In genomic region chr16:49165728-49166127, GRCm38 (mm10) we compare ENCODE assay signal across 27 mouse cellular contexts.
DNase-seq lines count a peak whose midpoint lies in the region; ATAC-seq and TF ChIP-seq lines count a peak whose summit lies in the region.
"Had no signal": no experiment of that assay in that cellular context is flagged by ENCODE, and none has a peak within 500 bp of the region (broad histone marks: within the 10 kb centered on the region; RNA-seq: fewer than 3 reads in every experiment).

No protein-coding gene starts in this region.

- no peak for TF ChIP-seq CTCF in liver, postnatal 0 days (IDR thresholded peaks at IDR 0.05; ENCODE audit: low read depth)

- H3K9ac ChIP-seq in liver, postnatal 0 days (replicated peaks), result no peak overlapping the region
- H3K9ac ChIP-seq in liver, embryonic 12.5 days, result no peak overlapping the region
- H3K9ac ChIP-seq: embryonic facial prominence, embryonic 13.5 days; forebrain, embryonic 12.5 days; forebrain, embryonic 15.5 days; heart, embryonic 13.5 days; hindbrain, embryonic 12.5 days; hindbrain, embryonic 15.5 days had no signal

- peak overlapping the region; percentile 18; the same call in 1 of the 2 replicates for H3K4me2 ChIP-seq in liver, postnatal 0 days (ENCODE audit: low read depth, low read length)
- no peak overlapping the region for H3K4me2 ChIP-seq in liver, embryonic 12.5 days
- H3K4me2 ChIP-seq: embryonic facial prominence, embryonic 13.5 days; forebrain, embryonic 12.5 days; forebrain, embryonic 15.5 days; heart, embryonic 13.5 days; hindbrain, embryonic 12.5 days; hindbrain, embryonic 15.5 days had no signal

- H3K4me3 ChIP-seq in liver, postnatal 0 days (ENCODE audit: low read depth, low read length), result no peak overlapping the region
- no peak overlapping the region for H3K4me3 ChIP-seq in liver, embryonic 12.5 days
- peak overlapping the region; percentile 16 for H3K4me3 ChIP-seq in megakaryocyte, embryonic 14.5 days (replicated peaks)
- H3K4me3 ChIP-seq in midbrain, embryonic 10.5 days, result no peak overlapping the region
- H3K4me3 ChIP-seq: embryonic facial prominence, embryonic 10.5 days; embryonic facial prominence, embryonic 13.5 days; erythroblast, embryonic 14.5 days; forebrain, embryonic 12.5 days; forebrain, embryonic 15.5 days; heart, adult 2 months; heart, embryonic 10.5 days; heart, embryonic 13.5 days; hindbrain, embryonic 12.5 days; hindbrain, embryonic 15.5 days had no signal

- no peaks in the 10 kb centered on the region for H3K36me3 ChIP-seq in liver, postnatal 0 days (replicated peaks; ENCODE audit: insufficient read depth, low read length)
- H3K36me3 ChIP-seq in liver, embryonic 12.5 days, result no peaks in the 10 kb centered on the region
- no peaks in the 10 kb centered on the region for H3K36me3 ChIP-seq in megakaryocyte, embryonic 14.5 days (replicated peaks; ENCODE audit: low read length)
- no peaks in the 10 kb centered on the region for H3K36me3 ChIP-seq in midbrain, embryonic 10.5 days
- H3K36me3 ChIP-seq: embryonic facial prominence, embryonic 10.5 days; embryonic facial prominence, embryonic 13.5 days; forebrain, embryonic 12.5 days; forebrain, embryonic 15.5 days; heart, embryonic 10.5 days; heart, embryonic 13.5 days; hindbrain, embryonic 12.5 days; hindbrain, embryonic 15.5 days had no signal

- H3K4me1 ChIP-seq in liver, postnatal 0 days (ENCODE audit: insufficient read depth), result no peaks in the 10 kb centered on the region
- no peaks in the 10 kb centered on the region for H3K4me1 ChIP-seq in liver, embryonic 12.5 days
- no peaks in the 10 kb centered on the region for H3K4me1 ChIP-seq in megakaryocyte, embryonic 14.5 days
- H3K4me1 ChIP-seq in midbrain, embryonic 10.5 days, result no peaks in the 10 kb centered on the region
- H3K4me1 ChIP-seq: embryonic facial prominence, embryonic 10.5 days; embryonic facial prominence, embryonic 13.5 days; forebrain, embryonic 12.5 days; forebrain, embryonic 15.5 days; heart, embryonic 10.5 days; heart, embryonic 13.5 days; hindbrain, embryonic 12.5 days had no signal

- DNase-seq in liver, postnatal 0 days, result no peak
- no peak for DNase-seq in B cell, adult 2 months
- DNase-seq in midbrain, embryonic 10.5 days (ENCODE audit: low spot score), result no peak
- DNase-seq in layer of hippocampus, adult 9-11 months, result no peak
- DNase-seq in embryo, embryonic 10 days (ENCODE audit: low spot score), result no peak
- DNase-seq: adrenal gland, adult 2 months; adrenal gland, postnatal 14 days; cerebellum, adult 18-20 months; cerebellum, adult 9-10 months; cerebellum, postnatal 14 days; embryo, embryonic 11 days; gastrocnemius, postnatal 25 days; heart, adult 2 months; heart, postnatal 14 days; heart, postnatal 4 days had no signal

- no peak for TF ChIP-seq EP300 in liver, postnatal 0 days (IDR thresholded peaks at IDR 0.05; ENCODE audit: low read depth)

- no peak for ATAC-seq in liver, postnatal 0 days
- ATAC-seq in liver, embryonic 12.5 days, result no peak
- peak; percentile 87 for ATAC-seq in granulocyte monocyte progenitor cell, adult 5-6 weeks (replicated peaks; ENCODE audit: poor library complexity, severe bottlenecking)
- ATAC-seq: forebrain, embryonic 15.5 days had no signal

- H3K9me3 ChIP-seq in liver, postnatal 0 days (ENCODE audit: low read length), result no peaks in the 10 kb centered on the region
- no peaks in the 10 kb centered on the region for H3K9me3 ChIP-seq in liver, embryonic 12.5 days (replicated peaks)
- H3K9me3 ChIP-seq in megakaryocyte, embryonic 14.5 days, result no peaks in the 10 kb centered on the region
- H3K9me3 ChIP-seq in midbrain, embryonic 10.5 days (replicated peaks), result no peaks in the 10 kb centered on the region
- H3K9me3 ChIP-seq: embryonic facial prominence, embryonic 10.5 days; embryonic facial prominence, embryonic 13.5 days; forebrain, embryonic 12.5 days; forebrain, embryonic 15.5 days; heart, embryonic 10.5 days; heart, embryonic 13.5 days; hindbrain, embryonic 12.5 days; hindbrain, embryonic 15.5 days had no signal

- H3K27me3 ChIP-seq in liver, postnatal 0 days (ENCODE audit: insufficient read depth, low read length), result no peaks in the 10 kb centered on the region
- no peaks in the 10 kb centered on the region for H3K27me3 ChIP-seq in liver, embryonic 12.5 days (replicated peaks)
- H3K27me3 ChIP-seq in megakaryocyte, embryonic 14.5 days (replicated peaks), result no peaks in the 10 kb centered on the region
- H3K27me3 ChIP-seq in midbrain, embryonic 10.5 days (ENCODE audit: low read depth, poor library complexity, severe bottlenecking), result no peaks in the 10 kb centered on the region
- H3K27me3 ChIP-seq: embryonic facial prominence, embryonic 13.5 days; forebrain, embryonic 12.5 days; forebrain, embryonic 15.5 days; heart, embryonic 13.5 days; hindbrain, embryonic 12.5 days; hindbrain, embryonic 15.5 days had no signal

- no peak overlapping the region for H3K27ac ChIP-seq in liver, postnatal 0 days (ENCODE audit: low read depth)
- H3K27ac ChIP-seq in liver, embryonic 12.5 days, result no peak overlapping the region
- H3K27ac ChIP-seq in midbrain, embryonic 10.5 days (replicated peaks), result no peak overlapping the region
- H3K27ac ChIP-seq: embryonic facial prominence, embryonic 10.5 days; embryonic facial prominence, embryonic 13.5 days; forebrain, embryonic 12.5 days; forebrain, embryonic 15.5 days; heart, adult 2 months; heart, embryonic 10.5 days; heart, embryonic 13.5 days; hindbrain, embryonic 12.5 days; hindbrain, embryonic 15.5 days had no signal

- WGBS in liver, postnatal 0 days (ENCODE audit: insufficient replicate concordance), result 27% methylated on average over 11 of the region's 11 CpGs
- WGBS in liver, embryonic 12.5 days (ENCODE audit: insufficient replicate concordance), result 39% methylated on average over 11 of the region's 11 CpGs
- WGBS in midbrain, embryonic 10.5 days, result 92% methylated on average over 11 of the region's 11 CpGs
